Mouse (Mus musculus): ENCODE results near the gene Clip1. TPM values are rescaled to one million over a fixed set of nuclear protein-coding genes. Genes with fewer than 3 reads are reported as not detected.
"Not testable (repeated sequence)": the region's sequence is repeated elsewhere in the genome, so short reads cannot be mapped to it uniquely, and the experiment has no call there.

Clip1 gene
- polyA plus RNA-seq (2012; ENCODE audit: insufficient read depth, low replicate concordance) = 3.7 TPM in 1 of 2 replicates, not detected in the other

DNA sequence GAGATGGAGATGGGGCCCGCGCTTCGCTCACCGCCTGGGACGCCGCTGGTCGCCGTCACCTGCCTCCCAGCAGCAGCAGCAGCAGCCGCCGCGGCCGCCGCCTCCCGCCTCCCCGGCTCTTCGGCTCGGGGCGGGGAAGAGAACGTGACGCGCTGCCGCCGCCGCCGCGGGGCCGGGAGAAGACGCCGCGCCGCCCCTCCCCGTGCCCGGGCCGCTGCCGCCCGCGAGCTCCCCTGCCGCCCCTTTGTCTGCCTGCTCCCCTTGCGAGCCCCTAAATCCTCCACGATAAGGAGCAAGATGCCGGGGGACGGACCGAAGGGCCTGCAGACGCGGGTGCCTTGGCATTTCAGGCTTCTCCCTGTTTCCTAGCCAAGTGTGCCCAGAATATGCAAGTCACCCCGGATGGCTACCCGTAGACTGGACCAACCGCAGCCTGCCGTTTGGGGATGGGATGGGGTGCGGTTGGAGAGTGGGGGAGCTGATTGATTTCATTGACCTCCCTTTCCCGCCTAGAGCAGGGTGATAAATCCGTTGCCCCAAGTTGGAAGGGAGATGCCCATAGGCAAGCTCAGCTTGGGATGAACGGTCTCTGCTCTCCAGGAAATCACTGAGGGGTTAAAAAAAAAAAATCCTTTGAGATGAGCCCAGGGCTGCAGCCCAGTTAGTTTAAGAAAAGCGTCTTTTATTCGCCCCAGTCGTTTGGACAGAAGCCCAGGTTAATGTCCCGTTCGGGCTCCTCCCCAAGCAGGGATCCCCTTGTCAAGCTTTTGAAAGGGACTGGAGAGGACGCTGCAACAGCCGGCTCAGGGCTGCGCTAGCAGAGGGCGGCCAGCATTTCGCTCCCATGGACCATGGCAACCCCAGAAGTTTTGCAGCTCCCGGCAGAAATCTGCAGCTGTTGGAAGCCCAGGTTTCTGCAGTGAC, at the start of gene Clip1:
TSS of gene Clip1 (minus strand) at position 398 of the 924 bp plus-strand sequence.
- Histone ChIP-seq H3K4me1 (peaks cover 23% of the 10 kb centered on the region), H3K27me3 (replicated peaks) (peaks cover 51% of the 10 kb centered on the region), H3K4me3 (replicated peaks) (peak within 1 kb of the TSS; percentile 97), H3K36me3 (replicated peaks; ENCODE audit: low read length) (no peaks in the 10 kb centered on the region), H3K9me3 (no peaks in the 10 kb centered on the region)
- no peak for TF ChIP-seq GATA1 (IDR thresholded peaks at IDR 0.05; ENCODE audit: borderline replicate concordance, low read length)
- no peak for TF ChIP-seq FLI1 (IDR thresholded peaks at IDR 0.05; ENCODE audit: low read length)

DNA sequence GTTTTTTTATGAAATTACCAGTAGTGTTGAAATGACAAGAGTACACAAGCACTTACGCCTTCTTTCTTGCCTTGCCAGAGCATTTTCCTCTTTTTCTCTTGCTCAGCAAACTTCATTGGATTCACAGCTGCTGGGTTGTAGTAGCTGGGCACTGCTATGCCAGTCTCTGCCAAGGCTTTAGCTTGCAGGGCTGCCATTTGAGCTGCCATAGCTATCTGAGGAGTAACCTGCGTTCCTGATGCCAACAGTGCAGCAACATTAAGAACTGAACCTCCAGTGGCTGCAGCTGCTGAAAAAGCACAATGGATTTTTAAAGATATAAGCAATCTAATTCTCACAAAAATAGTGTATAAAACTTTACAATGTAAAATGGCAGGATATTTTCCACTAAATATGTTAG, 46.6 kb upstream of the Clip1 start:
- Histone ChIP-seq H3K4me3 (replicated peaks) (no peak overlapping the region), H3K4me1 (no peaks in the 10 kb centered on the region), H3K36me3 (replicated peaks; ENCODE audit: low read length) (peaks cover 89% of the 10 kb centered on the region), H3K9me3 (no peaks in the 10 kb centered on the region), H3K27me3 (replicated peaks) (no peaks in the 10 kb centered on the region)
- TF ChIP-seq GATA1 (IDR thresholded peaks at IDR 0.05; ENCODE audit: borderline replicate concordance, low read length) (no peak), FLI1 (IDR thresholded peaks at IDR 0.05; ENCODE audit: low read length) (no peak)

DNA sequence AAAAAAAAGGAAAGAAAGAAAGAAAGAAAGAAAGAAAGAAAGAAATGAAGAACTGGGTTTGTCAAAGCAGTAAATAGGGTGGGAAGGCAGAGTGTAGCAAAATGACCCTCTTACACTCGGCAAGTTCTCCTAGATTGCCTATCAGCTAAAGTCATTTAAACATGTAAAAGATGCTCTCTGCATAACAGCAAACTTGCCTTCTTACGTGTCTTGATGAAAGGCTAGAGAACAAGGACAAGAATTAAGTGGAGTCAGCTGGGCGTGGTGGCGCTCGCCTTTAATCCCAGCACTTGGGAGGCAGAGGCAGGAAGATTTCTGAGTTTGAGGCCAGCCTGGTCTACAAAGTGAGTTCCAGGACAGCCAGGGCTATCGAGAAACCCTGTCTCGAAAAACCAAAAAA, 39.4 kb upstream of the Clip1 start:
- H3K9me3 ChIP-seq; H3K4me1 ChIP-seq; H3K4me3 ChIP-seq (replicated peaks); H3K27me3 ChIP-seq (replicated peaks): not testable (repeated sequence)
- H3K36me3 ChIP-seq (replicated peaks; ENCODE audit: low read length) = peaks cover 17% of the 10 kb centered on the region

DNA sequence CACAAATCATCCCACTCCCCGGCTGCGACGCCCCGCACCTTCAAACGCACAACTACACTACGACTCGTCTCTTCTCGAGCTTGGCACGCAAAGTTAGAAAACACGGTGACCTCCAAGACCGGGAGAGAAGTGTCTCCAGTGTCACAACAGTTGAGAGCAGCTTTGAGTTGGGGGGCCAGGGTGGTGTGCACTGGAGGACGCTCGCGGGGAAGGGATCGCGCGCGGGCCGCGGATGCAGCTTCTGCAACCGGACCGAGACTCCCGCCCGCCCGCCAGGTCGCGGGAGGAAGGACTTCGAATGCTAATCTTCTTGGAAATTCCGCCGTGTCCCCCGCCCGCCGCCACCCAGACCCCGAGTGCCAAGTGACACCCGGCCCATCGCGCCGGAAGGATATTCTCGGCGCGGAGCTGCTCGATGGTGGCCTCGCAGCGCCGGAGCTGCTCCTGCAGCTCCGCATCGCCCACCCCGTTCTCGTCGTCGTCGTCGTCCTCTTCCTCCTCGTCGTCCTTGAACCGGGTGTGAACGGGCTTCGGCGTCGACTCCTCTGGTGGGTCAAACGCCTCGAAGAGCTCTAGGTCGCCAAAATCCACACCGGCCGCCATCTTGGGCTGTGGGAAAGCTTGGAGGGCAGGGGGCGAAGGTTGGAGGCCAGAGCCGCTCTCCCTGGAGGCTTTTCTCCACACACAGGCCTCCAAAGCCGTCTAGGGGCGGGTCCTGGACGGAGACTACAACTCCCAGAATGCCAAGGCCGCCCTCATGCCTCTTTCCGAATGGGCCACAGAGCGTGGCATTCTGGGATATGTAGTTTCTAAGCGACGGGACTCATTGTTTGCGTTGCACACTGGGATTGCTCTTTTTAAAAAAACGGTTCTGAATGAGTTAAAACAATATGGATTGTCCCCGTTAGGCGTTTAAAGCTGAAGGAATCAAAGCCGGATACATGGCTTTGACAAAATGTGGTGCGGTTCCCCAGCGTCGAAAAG, 36.2 kb upstream of the Clip1 start, which contains the start of gene Zcchc8:
TSS of gene Zcchc8 (minus strand) at position 773 of the 984 bp plus-strand sequence.
- TF ChIP-seq GATA1 (IDR thresholded peaks at IDR 0.05; ENCODE audit: borderline replicate concordance, low read length) (no peak), FLI1 (IDR thresholded peaks at IDR 0.05; ENCODE audit: low read length) (no peak)

DNA sequence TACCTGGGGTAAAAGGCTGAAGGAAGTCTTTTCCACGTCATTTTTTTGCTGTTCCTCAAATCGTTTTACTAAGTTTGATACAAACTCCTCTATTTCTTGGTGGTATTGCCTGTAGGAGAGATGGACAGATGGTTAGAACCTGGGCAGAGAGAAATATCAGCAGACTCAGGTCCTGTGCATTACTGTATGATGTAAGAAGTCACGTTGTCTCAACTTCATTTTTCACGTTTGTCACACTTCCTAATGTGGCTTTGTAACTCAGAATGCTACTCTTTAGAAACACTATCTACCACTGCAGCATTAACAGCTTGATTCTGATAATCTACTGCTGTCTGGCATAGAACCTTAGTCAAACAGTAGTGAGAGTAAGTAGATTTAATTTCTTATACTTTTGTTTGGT, 30.2 kb upstream of the Clip1 start:
- no peak for TF ChIP-seq GATA1 (IDR thresholded peaks at IDR 0.05; ENCODE audit: borderline replicate concordance, low read length)
- H3K27me3 ChIP-seq (replicated peaks) = no peaks in the 10 kb centered on the region
- peaks cover 81% of the 10 kb centered on the region for H3K36me3 ChIP-seq (replicated peaks; ENCODE audit: low read length)
- peaks cover 35% of the 10 kb centered on the region for H3K4me1 ChIP-seq
- no peaks in the 10 kb centered on the region for H3K9me3 ChIP-seq
- no peak overlapping the region for H3K4me3 ChIP-seq (replicated peaks)

More for the DNA sequence above, 36.2 kb upstream of the Clip1 start, which contains the start of gene Zcchc8:
- Histone ChIP-seq H3K9me3 (no peaks in the 10 kb centered on the region), H3K4me3 (replicated peaks) (peak within 1 kb of the TSS; percentile 98), H3K4me1 (peaks cover 31% of the 10 kb centered on the region), H3K36me3 (replicated peaks; ENCODE audit: low read length) (peaks cover 24% of the 10 kb centered on the region), H3K27me3 (replicated peaks) (no peaks in the 10 kb centered on the region)

DNA sequence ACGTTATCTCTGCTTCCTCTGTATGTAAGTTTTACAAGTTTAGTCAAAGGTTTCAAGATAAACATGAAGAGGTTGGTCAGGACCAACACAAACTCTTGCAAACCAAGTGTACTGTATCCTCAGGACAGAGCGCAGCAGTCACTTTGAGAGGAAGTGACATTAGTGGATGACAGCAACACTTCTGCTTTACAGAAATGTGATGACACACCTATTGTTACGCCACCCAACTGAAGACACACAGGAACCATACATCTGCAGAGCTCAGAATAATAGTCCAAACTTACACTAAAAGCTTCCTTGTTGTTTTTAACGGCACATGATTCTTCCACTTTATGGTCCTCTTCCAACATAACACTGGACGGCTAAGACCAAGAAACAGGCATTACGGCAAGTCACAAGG, 29.4 kb upstream of the Clip1 start:
- no peak overlapping the region for H3K4me3 ChIP-seq (replicated peaks)
- H3K9me3 ChIP-seq = no peaks in the 10 kb centered on the region
- TF ChIP-seq FLI1 (IDR thresholded peaks at IDR 0.05; ENCODE audit: low read length) (no peak), GATA1 (IDR thresholded peaks at IDR 0.05; ENCODE audit: borderline replicate concordance, low read length) (no peak)
- H3K27me3 ChIP-seq (replicated peaks) = no peaks in the 10 kb centered on the region
- H3K4me1 ChIP-seq = peaks cover 28% of the 10 kb centered on the region
- H3K36me3 ChIP-seq (replicated peaks; ENCODE audit: low read length) = peaks cover 90% of the 10 kb centered on the region

DNA sequence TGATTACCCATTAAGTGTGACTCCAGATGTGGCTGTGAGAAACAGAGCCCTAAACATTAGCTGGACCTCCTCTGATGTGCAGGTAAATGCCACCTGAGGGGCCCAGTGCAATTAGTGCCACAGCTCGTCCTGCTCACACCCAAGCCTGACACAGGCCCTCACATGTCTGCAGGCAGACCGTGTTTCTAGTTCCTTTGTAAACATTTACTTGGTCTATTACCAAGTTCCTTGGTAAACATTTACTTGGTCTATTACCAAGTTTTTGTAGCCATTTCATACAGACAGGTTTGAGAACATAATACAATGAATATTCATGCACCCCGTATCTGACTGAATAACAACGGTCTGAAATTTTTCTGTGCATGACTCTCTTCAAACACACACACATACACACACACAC, 25.2 kb upstream of the Clip1 start:
- Histone ChIP-seq H3K27me3 (replicated peaks) (no peaks in the 10 kb centered on the region), H3K36me3 (replicated peaks; ENCODE audit: low read length) (peaks cover 98% of the 10 kb centered on the region), H3K9me3 (no peaks in the 10 kb centered on the region), H3K4me1 (0 out of 2 replicates have a peak, but pooled peaks cover 4% of the 10 kb centered on the region), H3K4me3 (replicated peaks) (no peak overlapping the region)
- no peak for TF ChIP-seq FLI1 (IDR thresholded peaks at IDR 0.05; ENCODE audit: low read length)

DNA sequence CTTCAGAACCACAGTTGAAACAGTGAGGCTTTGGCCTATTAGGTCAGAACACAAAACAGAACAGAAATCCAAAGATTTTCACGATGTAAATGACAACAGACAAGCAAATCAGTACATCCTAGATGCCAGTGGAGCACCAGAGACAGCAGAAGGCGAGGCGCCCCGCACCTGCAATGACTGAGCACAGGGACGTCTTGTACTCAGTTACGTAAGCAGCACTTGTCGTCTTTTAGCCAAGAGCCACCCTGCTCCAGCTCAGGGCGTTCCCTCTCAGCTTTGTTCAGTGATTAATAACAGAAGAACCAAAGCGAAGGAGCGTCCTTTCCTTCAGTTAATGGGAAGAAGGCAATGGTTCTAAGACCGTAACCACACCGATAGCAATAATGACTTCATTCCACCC, 24.2 kb upstream of the Clip1 start:
- Histone ChIP-seq H3K4me1 (0 out of 2 replicates have a peak, but pooled peaks cover 4% of the 10 kb centered on the region), H3K36me3 (replicated peaks; ENCODE audit: low read length) (peaks cover 98% of the 10 kb centered on the region), H3K27me3 (replicated peaks) (no peaks in the 10 kb centered on the region), H3K4me3 (replicated peaks) (no peak overlapping the region), H3K9me3 (no peaks in the 10 kb centered on the region)
- TF ChIP-seq FLI1 (IDR thresholded peaks at IDR 0.05; ENCODE audit: low read length) (no peak), GATA1 (IDR thresholded peaks at IDR 0.05; ENCODE audit: borderline replicate concordance, low read length) (no peak)

DNA sequence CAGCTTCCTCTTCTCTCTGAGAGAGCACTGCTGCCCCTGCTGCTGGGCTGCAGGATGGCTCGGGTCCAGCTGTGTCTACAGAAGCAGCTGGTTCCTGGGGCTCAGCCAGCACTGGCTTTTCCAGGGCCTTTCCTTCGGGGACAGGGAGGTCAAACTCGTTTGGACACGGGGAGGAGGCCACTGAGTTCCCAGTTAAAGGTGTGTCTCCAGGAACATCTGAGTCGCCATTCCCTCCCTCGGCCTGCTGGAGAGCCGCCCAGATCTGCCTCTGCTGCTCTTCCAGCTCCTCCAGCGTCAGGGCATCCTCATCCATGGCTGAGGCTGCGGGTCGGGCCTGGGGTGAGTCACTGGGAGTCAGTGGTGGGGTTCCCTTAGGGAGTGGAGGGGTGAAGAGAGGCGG, 16.2 kb upstream of the Clip1 start:
- Histone ChIP-seq H3K36me3 (replicated peaks; ENCODE audit: low read length) (peaks cover 83% of the 10 kb centered on the region), H3K4me3 (replicated peaks) (no peak overlapping the region), H3K9me3 (no peaks in the 10 kb centered on the region), H3K27me3 (replicated peaks) (no peaks in the 10 kb centered on the region), H3K4me1 (no peaks in the 10 kb centered on the region; the same call in 1 of the 2 replicates)
- no peak for TF ChIP-seq GATA1 (IDR thresholded peaks at IDR 0.05; ENCODE audit: borderline replicate concordance, low read length)
- no peak for TF ChIP-seq FLI1 (IDR thresholded peaks at IDR 0.05; ENCODE audit: low read length)

Measured in megakaryocyte, embryonic 14.5 days (primary cell).